Mouse (Mus musculus) limb, embryonic 10.5 days (tissue): ENCODE data around the gene Vmn2r96. TPM values are rescaled to one million over a fixed set of nuclear protein-coding genes. Genes with fewer than 3 reads are reported as not detected.
"Not testable (repeated sequence)": the region's sequence is repeated elsewhere in the genome, so short reads cannot be mapped to it uniquely, and the experiment has no call there.

ENCODE experiments used
- DNase-seq: peaks from one replicate; pipeline ENCODE4 v3.0.0-alpha.2; 2017; ENCODE audit warnings: low spot score
- H3K27ac ChIP-seq: fragments of 300-500 bp; sonication (generic); 2 replicates; pipeline ENCODE4 v1.5.1; 2016; ENCODE audit warnings: mild to moderate bottlenecking
- H3K27me3 ChIP-seq: fragments of 300-500 bp; sonication (generic); 2 replicates; pipeline ENCODE4 v1.6.1; 2016; ENCODE audit warnings: low read depth, mild to moderate bottlenecking; ENCODE audit not compliant: poor library complexity, severe bottlenecking
- H3K36me3 ChIP-seq: fragments of 300-500 bp; sonication (generic); 2 replicates; pipeline ENCODE4 v1.6.1; 2016; ENCODE audit warnings: mild to moderate bottlenecking, moderate library complexity
- H3K4me1 ChIP-seq: fragments of 300-500 bp; sonication (generic); 2 replicates; pipeline ENCODE4 v1.6.1; 2016
- H3K4me3 ChIP-seq: fragments of 300-500 bp; sonication (generic); 2 replicates; pipeline ENCODE4 v1.5.1; 2016; ENCODE audit warnings: mild to moderate bottlenecking, moderate library complexity
- H3K9me3 ChIP-seq: fragments of 300-500 bp; sonication (generic); replicated peaks from 2 replicates; pipeline ENCODE4 v1.6.1; 2016; ENCODE audit warnings: mild to moderate bottlenecking
- WGBS: fragments of 180-500 bp; shearing (Covaris S2); methylation state at CpG from one replicate; pipeline ENCODE4 v1.1.7; 2016; 5-methylcytosine and 5-hydroxymethylcytosine counted together
- polyA plus RNA-seq: library from polyadenylated mRNA; unstranded; fragments of >200 nt; fragmentation: Nextera tagmentation; extraction: Ambion mirVana; gene quantifications from 2 replicates; pipeline ENCODE4 v1.2.1, GENCODE M21; 2016

Vmn2r96 gene
- not detected in 2 replicates for polyA plus RNA-seq

DNA sequence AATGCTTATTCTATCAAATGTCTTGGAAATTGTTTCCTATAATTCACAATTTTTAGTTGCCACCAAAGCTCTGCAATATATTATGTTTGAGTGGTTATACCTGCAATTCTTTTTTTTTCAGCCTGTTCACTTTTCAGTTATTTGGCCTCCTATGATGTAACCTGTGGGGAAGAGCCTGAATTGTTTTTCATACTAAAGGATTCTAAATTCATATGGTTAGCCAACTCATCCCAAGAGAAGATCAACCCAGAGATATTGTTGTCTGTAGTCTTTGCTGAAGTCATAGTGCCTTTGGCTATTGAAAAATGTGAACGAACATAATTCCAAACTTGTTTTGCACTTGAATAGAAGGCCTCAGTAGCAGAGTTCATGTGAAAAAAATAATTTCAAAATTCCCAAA is at the start of gene Vmn2r96:
Gene Vmn2r96 (plus strand): TSS at position 301 of the 400 bp plus-strand sequence.
- DNase-seq, H3K27ac ChIP-seq, H3K36me3 ChIP-seq, H3K4me3 ChIP-seq, H3K27me3 ChIP-seq, H3K9me3 ChIP-seq, H3K4me1 ChIP-seq: not testable (repeated sequence)
- WGBS, result 90% methylated on average over 1 of the region's 1 CpGs

DNA sequence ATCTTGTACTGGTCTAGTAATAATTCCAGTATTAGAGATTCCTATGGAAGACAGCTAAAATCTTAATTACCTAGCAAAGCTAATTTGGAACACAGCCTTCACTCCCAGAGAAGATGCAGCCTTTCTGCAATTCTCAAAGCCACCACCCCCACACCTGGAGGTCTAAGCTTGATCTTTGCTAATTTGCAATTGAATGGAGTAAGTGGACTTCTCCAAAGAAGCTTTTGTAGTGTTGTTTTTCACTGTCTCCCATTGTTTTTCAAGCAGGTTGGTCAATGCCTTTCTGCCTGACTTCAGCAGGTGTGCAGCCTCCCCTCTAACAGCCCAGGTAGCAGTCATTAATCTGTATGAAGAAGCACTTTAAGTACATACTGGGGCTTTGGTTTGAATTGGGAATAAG is 49.6 kb upstream of the Vmn2r96 start:
- H3K9me3 ChIP-seq, result peaks cover 5% of the 10 kb centered on the region; the same call in 1 of the 2 replicates

DNA sequence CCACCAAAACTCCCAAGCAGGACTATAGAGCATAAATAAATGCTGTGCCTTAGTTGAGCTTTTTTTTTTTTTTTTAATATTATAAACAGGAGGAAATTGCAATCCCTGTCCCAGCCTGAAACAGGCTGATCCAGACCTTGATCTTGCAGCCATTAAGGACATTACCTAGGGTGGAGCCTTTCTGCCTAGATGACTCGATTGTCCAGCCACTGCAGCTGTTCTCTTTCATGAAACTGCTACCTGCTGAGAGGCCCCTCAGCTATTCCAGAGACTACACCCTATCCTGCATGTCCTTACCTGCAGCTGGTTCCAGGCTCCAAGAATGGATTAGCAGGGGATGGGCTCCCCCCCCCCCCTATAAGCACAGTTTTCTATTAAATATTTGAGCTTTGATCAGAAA is 49.0 kb upstream of the Vmn2r96 start:
- DNase-seq, result no peak
- no peak overlapping the region for H3K4me3 ChIP-seq
- WGBS, result 80% methylated on average over 1 of the region's 1 CpGs
- H3K9me3 ChIP-seq, result peaks cover 5% of the 10 kb centered on the region; the same call in 1 of the 2 replicates
- no peak overlapping the region for H3K27ac ChIP-seq
- no peaks in the 10 kb centered on the region for H3K4me1 ChIP-seq
- H3K27me3 ChIP-seq, result no peaks in the 10 kb centered on the region
- no peaks in the 10 kb centered on the region for H3K36me3 ChIP-seq

More for the DNA sequence above, 49.6 kb upstream of the Vmn2r96 start:
- Histone ChIP-seq H3K4me3 (no peak overlapping the region), H3K4me1 (no peaks in the 10 kb centered on the region), H3K36me3 (no peaks in the 10 kb centered on the region), H3K27me3 (no peaks in the 10 kb centered on the region), H3K27ac (no peak overlapping the region)
- DNase-seq, result no peak

DNA sequence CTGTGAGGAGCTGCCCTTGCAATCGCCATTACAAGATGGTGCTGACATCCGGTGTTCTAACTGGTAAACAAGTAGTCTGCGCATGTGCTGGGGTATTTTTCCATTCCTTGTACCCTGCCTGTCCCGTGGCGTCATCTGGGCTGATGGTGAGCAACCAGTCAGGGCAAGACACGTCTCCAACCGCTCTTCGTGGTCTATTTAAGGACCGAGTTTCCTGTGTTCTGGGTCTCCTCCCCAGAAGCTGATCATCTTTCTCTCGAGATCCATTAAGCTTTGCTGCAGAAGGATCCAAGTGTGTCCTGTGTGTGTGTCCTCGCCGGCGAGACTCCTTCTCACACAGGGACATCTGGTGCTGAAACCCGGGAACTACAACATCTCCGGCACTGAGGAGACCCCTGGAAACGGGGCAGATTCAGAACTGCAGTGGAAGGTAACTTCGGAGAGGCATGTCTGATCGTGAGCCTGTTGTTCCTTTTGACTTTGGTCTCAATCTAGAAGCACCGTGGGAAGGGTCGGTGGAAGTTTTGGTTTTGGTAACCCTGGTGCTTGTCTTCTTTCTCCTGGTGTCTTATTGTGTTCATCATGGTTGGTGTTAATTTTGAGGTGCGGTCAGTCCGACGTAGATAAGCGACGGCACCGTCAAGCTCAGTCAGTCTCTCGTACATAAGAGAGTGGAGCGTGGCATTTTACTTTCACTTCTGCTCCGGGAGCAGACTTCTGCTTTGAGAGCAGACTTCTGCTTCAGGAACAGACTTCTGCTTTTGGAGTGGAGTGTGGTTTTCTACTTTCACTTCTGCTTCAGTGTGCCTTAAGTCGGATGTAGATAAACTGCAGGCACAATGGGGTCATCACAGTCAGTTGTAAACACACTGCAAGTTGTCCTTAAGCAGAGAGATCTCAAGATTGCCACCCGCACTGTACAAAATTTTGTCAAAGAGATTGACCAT is 14.5 kb upstream of the Vmn2r96 start:
- H3K4me1 ChIP-seq, H3K9me3 ChIP-seq, DNase-seq, H3K4me3 ChIP-seq, H3K36me3 ChIP-seq, H3K27me3 ChIP-seq, H3K27ac ChIP-seq: not testable (repeated sequence)
- 94% methylated on average over 31 of the region's 31 CpGs for WGBS

- not testable (repeated sequence) for DNase-seq, H3K27me3 ChIP-seq, H3K27ac ChIP-seq, H3K36me3 ChIP-seq, H3K4me3 ChIP-seq, H3K4me1 ChIP-seq, H3K9me3 ChIP-seq
- 94% methylated on average over 17 of the region's 17 CpGs for WGBS
Observed at GRCm38 (mm10) chr17:18566186-18566585, 6.8 kb upstream of the Vmn2r96 start.

- H3K36me3 ChIP-seq, H3K9me3 ChIP-seq, H3K27ac ChIP-seq, H3K4me3 ChIP-seq, H3K4me1 ChIP-seq, DNase-seq, H3K27me3 ChIP-seq: not testable (repeated sequence)
- WGBS, result 91% methylated on average over 6 of the region's 6 CpGs
Observed at GRCm38 (mm10) chr17:18615151-18615550, 42.2 kb downstream of the Vmn2r96 start.

DNA sequence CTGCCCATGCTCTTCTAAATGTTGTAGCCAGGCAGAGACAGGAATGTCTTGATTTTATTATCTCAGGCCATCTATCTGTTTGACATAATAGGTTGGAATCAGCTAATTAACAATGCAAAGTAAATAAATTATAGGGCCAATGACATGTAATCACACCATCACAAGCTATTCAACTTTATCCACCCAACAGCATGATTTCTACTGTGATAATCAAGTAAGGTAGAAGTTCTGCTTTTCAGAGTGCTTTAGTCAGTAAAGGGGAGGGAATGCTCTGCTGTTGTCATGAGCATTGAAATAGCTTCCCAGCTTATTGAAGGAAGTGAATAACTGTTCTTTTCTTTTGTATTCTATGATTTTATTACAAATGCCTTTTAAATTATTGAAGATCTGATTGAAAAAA is 53.6 kb downstream of the Vmn2r96 start:
- no peak for DNase-seq
- no peaks in the 10 kb centered on the region for H3K36me3 ChIP-seq
- no peak overlapping the region for H3K4me3 ChIP-seq
- no peaks in the 10 kb centered on the region for H3K9me3 ChIP-seq
- H3K4me1 ChIP-seq, result no peaks in the 10 kb centered on the region
- H3K27me3 ChIP-seq, result no peaks in the 10 kb centered on the region
- no peak overlapping the region for H3K27ac ChIP-seq

Other genes starting within 250 kb of the Vmn2r96 start
- 0.01 TPM in 1 of 2 replicates, not detected in the other for gene Vmn2r95, start 149.1 kb upstream of the Vmn2r96 start, polyA plus RNA-seq